Mouse (Mus musculus) thymus, postnatal 0 days (tissue): Measurements from ENCODE around the gene Capzb. TPM values are rescaled to one million over a fixed set of nuclear protein-coding genes. Genes with fewer than 3 reads are reported as not detected.

Source experiments
- DNase-seq: peaks from one replicate; pipeline ENCODE4 v3.0.0-alpha.2; 2015; ENCODE audit warnings: low spot score
- polyA plus RNA-seq: library from polyadenylated mRNA; unstranded; fragments of >200 nt; fragmentation: Nextera tagmentation; extraction: Ambion mirVana; gene quantifications from 2 replicates; pipeline ENCODE4 v1.2.1, GENCODE M21; 2015

Capzb gene
- polyA plus RNA-seq, 1 experiment from 2014 or later: 415 TPM

DNA sequence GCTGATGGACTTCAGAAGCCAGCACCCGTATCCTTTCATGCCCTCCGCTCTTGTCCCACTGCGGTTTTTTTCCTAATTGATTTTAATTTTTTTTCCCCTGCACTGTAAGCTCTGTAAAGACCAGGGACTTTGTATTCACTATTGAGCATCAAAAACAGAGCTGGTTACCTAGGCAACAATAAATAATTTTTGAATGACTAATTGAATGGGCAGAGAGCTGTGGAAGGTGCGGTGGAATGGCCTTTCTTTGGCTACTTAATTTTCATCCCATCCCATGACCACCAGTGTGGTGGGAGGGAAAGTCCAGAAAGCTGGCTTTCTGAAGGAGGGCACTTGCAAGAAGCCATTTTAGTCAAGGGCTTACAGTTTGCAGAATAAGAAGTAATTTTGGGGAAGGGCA lies 41.6 kb downstream of the Capzb start:
- DNase-seq: no peak

GRCm38 (mm10) chr4:139235556-139235955 lies 42.9 kb downstream of the Capzb start:
- DNase-seq: no peak

GRCm38 (mm10) chr4:139238612-139239011 lies 45.9 kb downstream of the Capzb start:
- DNase-seq: no peak

DNA sequence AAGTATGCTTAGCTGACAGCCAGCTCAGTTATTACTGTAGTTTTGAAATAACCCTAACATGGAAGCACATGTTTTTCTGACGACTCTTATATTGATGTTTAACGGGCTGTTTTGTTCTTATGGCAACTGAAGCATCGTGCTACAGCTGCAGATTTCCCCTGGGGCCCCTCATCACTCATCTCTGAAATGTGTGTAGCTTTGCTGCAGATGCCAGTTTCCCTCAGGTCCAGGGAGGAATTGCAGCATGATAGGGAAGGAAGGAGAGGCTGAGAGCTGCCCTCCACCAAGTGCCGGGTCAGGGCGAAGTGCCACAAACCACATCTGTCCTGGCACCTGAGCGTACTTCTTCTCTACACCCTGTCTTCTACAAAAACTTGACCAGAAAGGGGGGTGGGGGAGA lies 47.6 kb downstream of the Capzb start:
- DNase-seq: peak; percentile 55

DNA sequence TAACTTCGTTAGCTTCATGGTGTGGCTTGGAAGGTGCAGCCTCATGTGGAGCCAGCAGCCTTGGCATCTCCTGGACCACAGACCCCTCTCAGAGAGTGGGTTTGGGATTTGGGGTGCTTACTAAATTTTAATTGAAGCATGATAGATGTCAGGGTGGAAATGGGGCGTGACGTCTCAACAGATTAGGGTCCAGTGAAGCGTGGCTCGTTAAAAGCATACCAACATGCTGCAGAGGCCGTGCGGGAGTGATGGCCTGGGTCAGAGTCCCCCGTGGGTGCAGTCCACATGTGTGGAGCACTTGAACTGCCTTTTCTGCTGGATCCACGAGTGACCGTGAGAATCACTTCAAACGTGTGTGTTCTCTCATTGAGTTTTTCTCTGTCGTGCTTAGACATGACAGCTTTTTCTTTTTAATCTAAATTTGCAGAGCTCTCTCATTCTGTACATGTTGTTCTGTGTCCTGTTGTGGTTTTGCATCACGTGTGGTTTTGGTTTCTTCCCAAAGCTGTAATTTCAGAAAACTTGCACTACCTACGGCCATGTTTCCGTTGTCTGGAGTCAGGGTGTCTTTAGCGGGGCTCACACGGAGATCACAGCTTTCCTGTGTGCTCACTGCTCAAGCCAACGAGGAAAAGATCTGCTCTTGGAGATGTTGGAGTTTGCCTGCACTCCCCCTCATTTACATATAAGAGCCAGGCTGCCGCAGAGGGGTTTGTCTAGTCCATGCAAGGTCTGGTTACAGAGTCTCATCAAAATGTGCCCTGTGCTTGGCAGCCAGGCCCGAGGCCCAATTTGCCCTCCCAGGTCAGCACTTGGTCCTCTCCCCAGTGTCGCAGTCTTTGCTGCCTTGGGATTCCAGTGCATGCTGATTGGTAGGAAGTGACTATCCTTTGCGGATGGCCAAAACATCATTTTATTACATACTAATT lies 49.2 kb downstream of the Capzb start:
- peak; percentile 61 for DNase-seq

GRCm38 (mm10) chr4:139242607-139242955 lies 49.9 kb downstream of the Capzb start:
- DNase-seq: no peak

- no peak for DNase-seq
Observed at GRCm38 (mm10) chr4:139244176-139244575, 51.5 kb downstream of the Capzb start.

GRCm38 (mm10) chr4:139244766-139245165 lies 52.1 kb downstream of the Capzb start:
- no peak for DNase-seq

- DNase-seq: no peak
Observed at GRCm38 (mm10) chr4:139245534-139245933, 52.8 kb downstream of the Capzb start.

DNA sequence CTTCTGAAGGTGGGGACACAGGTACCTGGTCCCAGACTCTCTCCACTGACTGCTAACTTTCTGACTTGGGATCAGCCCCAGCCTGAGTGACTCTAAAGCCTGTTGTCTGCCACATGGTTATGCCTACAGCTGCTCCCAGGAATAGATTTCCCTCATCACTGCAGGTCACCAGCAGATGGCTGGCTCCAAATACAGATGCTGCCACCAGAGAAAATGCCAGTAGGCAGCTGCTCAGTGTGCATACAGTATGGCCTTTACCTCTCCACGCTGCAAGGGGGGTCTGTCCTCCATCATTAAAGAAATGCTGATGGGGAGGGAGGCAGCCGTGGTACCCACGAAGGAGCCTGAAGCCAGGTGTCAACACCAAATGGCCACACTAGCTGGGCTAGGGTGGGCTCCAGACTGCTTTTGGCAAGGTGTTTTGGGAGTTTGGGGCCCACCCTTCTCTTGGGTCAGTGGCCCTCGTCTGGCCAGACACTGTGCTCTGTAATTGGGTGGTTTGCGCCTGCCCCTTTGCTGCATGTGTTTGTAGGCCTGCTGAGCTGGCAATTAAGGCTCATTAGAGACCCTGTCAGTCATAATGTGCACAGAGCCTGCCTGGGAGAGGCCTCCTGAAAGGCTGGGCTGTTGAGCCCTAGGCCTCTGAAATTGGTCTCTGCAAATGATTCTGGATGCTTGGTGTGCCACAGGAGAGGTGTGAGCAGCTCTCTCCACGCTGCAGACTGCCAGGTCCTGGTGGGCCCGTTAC lies 53.6 kb downstream of the Capzb start:
- DNase-seq: no peak

DNA sequence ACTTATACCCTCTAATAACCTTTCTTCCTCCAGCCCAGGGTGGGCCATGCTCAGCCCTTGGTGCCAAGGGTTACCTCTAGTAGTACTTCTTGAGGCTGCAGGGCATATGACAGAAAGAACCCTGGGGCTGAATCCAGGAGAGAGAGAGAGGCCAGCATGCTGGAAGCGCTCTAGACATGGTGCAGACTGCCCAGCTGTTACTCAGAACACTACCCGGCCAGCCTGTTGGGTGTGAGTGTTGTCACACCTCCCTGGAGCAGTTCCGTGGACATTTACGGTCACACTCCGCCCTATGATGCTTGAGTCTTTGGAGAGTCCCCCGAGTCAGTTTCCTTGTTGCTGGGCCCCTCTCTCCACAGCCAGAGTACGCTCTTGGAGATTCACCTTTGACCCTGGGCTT lies 55.3 kb downstream of the Capzb start:
- DNase-seq: no peak

GRCm38 (mm10) chr4:139248736-139249135 lies 56.0 kb downstream of the Capzb start:
- no peak for DNase-seq

DNA sequence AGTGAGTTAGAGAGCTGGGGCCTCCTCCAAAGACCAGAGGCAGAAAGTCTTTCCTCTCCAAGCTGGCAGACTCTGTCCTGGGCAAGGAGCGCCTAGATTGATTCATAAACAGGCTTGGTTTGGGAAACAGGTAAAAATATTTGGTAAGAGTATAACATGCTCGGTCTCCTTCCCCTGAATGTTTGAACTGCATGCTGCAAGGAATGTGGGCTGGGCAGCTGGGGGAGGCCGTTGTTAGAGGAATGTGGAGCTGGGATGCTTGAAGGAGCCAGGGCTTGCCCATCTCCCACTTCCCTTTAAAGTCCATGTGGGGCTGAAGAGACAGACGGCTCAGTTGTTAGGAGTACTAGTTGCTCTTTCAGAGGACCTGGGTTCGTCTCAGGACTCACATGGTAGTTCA lies 57.3 kb downstream of the Capzb start:
- DNase-seq: no peak

- DNase-seq: no peak
Observed at GRCm38 (mm10) chr4:139250886-139251285, 58.2 kb downstream of the Capzb start.

- peak; percentile 73 for DNase-seq
Observed at GRCm38 (mm10) chr4:139252051-139252760, 59.5 kb downstream of the Capzb start.

DNA sequence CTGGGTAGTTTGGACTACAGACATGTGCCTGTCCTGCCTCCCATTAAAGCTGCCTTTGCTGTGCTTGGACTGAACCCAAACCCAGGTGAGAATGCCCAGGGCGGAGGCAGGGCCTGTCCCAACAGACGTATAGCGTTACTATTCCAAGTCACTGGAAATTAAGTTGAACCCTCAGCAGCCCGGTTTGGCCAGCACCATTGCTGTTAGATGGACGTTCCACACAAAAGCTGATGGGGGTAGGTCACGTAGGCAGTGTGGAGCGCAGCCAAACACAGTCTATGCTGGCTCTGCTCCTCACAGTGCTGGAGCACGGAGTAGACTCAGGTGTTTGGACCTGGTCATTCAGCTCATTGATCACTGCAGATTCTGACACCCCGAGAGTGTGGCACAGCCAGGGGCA lies 60.5 kb downstream of the Capzb start:
- no peak for DNase-seq

GRCm38 (mm10) chr4:139256146-139256545 lies 63.4 kb downstream of the Capzb start:
- DNase-seq: no peak

GRCm38 (mm10) chr4:139256708-139257107 lies 64.0 kb downstream of the Capzb start:
- no peak for DNase-seq

DNA sequence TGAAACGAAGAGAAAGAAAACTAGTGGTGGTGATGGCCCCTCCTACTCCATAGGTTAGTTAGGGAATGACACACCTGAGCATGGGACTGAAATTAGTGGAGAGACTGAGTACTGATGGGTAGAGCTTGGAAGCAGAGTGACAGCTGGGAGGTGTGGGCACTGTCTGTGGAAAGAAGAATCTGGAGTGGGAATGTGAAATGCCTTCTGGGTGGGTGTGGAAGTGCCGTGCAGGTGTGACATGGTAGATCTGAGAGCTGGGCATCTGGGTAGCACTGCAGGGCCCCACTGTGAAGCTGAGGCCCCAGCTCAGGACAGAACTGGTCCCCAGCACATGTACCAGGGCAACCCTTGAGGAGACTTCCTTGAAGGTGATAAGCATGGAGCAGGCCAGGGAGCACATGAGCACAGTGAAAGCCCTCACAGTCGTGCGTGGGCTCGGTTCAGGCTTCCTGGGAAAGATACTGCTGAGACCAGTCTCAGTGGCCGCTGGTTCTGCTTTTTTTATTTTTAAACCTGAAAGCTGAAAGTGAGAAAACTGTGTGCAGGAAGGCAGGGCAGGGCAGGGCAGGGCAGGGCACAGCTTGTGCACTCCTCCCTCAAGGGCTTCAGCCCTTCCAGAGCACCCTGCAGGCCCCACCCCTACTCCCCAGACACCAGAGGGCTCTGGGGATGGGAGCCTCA lies 66.1 kb downstream of the Capzb start:
- DNase-seq: no peak

DNA sequence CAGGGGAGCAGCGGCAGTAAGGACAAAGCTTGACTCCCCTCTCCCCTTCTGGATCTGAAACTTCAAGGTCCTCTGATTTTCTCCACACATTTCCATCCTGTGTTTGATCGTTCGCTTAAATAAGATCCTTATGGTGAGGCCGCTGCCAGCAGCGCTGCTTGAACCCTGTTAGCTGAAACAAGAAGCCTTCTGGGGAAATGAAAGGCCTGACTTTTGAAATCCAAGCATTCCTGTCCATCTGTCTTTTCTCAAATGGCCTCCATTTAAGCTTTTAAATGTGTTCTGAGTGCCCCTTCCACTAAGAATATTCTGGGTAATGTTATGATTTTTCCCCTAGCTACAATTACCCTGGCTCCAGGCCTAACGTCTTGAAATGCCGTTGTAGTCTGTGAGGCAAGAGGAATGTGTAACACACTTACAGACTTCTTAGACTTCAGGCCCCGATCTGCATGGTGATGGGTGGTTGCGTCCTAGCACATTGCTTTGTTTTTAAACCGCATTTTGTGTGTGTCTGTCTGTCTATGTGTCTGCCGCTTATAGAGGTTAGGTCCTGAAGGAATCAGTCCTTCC lies 66.7 kb downstream of the Capzb start:
- no peak for DNase-seq

GRCm38 (mm10) chr4:139262981-139263380 lies 70.3 kb downstream of the Capzb start:
- DNase-seq: no peak
